Mouse (Mus musculus) Patski (cell line): ENCODE results near the gene Mamdc2. TPM values are rescaled to one million over a fixed set of nuclear protein-coding genes. Genes with fewer than 3 reads are reported as not detected.

Experiments
- ATAC-seq: fragments of 100-300 bp; one replicate; pipeline ENCODE4 v1.8.0; 2021
- CTCF ChIA-PET: fragments of 350-600 bp; sonication (Branson Sonifier 250); formaldehyde crosslinking; loops from one replicate; lab custom pipeline; 2022; ENCODE audit warnings: inconsistent platforms; lab: Charles Lee
- POLR2A ChIA-PET: fragments of 350-600 bp; sonication (Branson Sonifier 250); formaldehyde crosslinking; loops from one replicate; lab custom pipeline; 2022; ENCODE audit warnings: antibody characterized with exemption, inconsistent platforms; lab: Charles Lee
- DNase-seq: peaks from one replicate; pipeline ENCODE4 v3.0.0-alpha.2; 2011; ENCODE audit warnings: low read depth, low spot score
- H3K27me3 ChIP-seq: fragments of 371-371 bp; one replicate; pipeline ENCODE4 v1.5.1; 2021
- CTCF ChIP-seq: fragments of 100-300 bp; IDR thresholded peaks from one replicate; pipeline ENCODE4 v1.5.1; 2021
- in situ Hi-C: fragments of 300-500 bp; cut with MboI; formaldehyde crosslinking; loops from 3 replicates; pipeline ENCODE4 v1.11.1; 2018; ENCODE audit warnings: low pct_unique_long_range_greater_than_20kb, mixed read lengths
- polyA plus RNA-seq: library from polyadenylated mRNA; unstranded; gene quantifications from one replicate; pipeline ENCODE4 v1.2.3, GENCODE M21; 2021

The Mamdc2 gene
- polyA plus RNA-seq, 1 experiment from 2014 or later = not detected

GRCm38 (mm10) chr19:23434433-23434832 is 13.8 kb downstream of the Mamdc2 start:
- no peak for DNase-seq
- no peak for ATAC-seq
- H3K27me3 ChIP-seq = peaks cover 63% of the 10 kb centered on the region
- in situ Hi-C loops = no loop called here
- TF ChIP-seq CTCF = no peak
- ChIA-PET POLR2A (no interaction called here), CTCF (interaction anchor here (1.0 to 1.5 kb wide), 3 partner anchors 34 to 900 kb away, joined by 3 to 5 read pairs (median 3); no protein-coding TSS in a partner anchor)

- CTCF ChIA-PET = no interaction called here
- DNase-seq (no peak), ATAC-seq (no peak)
- POLR2A ChIA-PET = no interaction called here
- H3K27me3 ChIP-seq = peaks cover 28% of the 10 kb centered on the region
- in situ Hi-C loops = no loop called here
- no peak for TF ChIP-seq CTCF
Measured at GRCm38 (mm10) chr19:23417668-23418067, 30.6 kb downstream of the Mamdc2 start.

- DNase-seq (no peak), ATAC-seq (no peak)
- in situ Hi-C loops = no loop called here
- POLR2A ChIA-PET = no interaction called here
- CTCF ChIA-PET = no interaction called here
- TF ChIP-seq CTCF = no peak
- peaks cover 47% of the 10 kb centered on the region for H3K27me3 ChIP-seq
Measured at GRCm38 (mm10) chr19:23410800-23411199, 37.4 kb downstream of the Mamdc2 start.

GRCm38 (mm10) chr19:23410328-23410727 is 37.9 kb downstream of the Mamdc2 start:
- in situ Hi-C loops = no loop called here
- no peak for TF ChIP-seq CTCF
- ATAC-seq (no peak), DNase-seq (no peak)
- H3K27me3 ChIP-seq = peaks cover 47% of the 10 kb centered on the region
- POLR2A ChIA-PET = no interaction called here
- CTCF ChIA-PET = no interaction called here

- POLR2A ChIA-PET = no interaction called here
- in situ Hi-C loops = no loop called here
- H3K27me3 ChIP-seq = peaks cover 32% of the 10 kb centered on the region
- DNase-seq (no peak), ATAC-seq (no peak)
- TF ChIP-seq CTCF = no peak
- CTCF ChIA-PET = no interaction called here
Measured at GRCm38 (mm10) chr19:23401469-23402135, 46.6 kb downstream of the Mamdc2 start.

GRCm38 (mm10) chr19:23400485-23400884 is 47.8 kb downstream of the Mamdc2 start:
- no peak for ATAC-seq
- no peak for TF ChIP-seq CTCF
- peaks cover 32% of the 10 kb centered on the region for H3K27me3 ChIP-seq
- in situ Hi-C loops = no loop called here
- ChIA-PET POLR2A (no interaction called here), CTCF (no interaction called here)
- DNase-seq = no peak

- ChIA-PET CTCF (no interaction called here), POLR2A (no interaction called here)
- in situ Hi-C loops = no loop called here
- no peak for ATAC-seq
- no peak for DNase-seq
- no peak for TF ChIP-seq CTCF
- peaks cover 21% of the 10 kb centered on the region for H3K27me3 ChIP-seq
Measured at GRCm38 (mm10) chr19:23395956-23396355, 52.3 kb downstream of the Mamdc2 start.

- POLR2A ChIA-PET = no interaction called here
- DNase-seq = no peak
- H3K27me3 ChIP-seq = peaks cover 9% of the 10 kb centered on the region
- no peak for ATAC-seq
- in situ Hi-C loops = no loop called here
- CTCF ChIA-PET = no interaction called here
- TF ChIP-seq CTCF = no peak
Measured at GRCm38 (mm10) chr19:23394597-23394996, 53.6 kb downstream of the Mamdc2 start.

- H3K27me3 ChIP-seq = peaks cover 28% of the 10 kb centered on the region
- DNase-seq (no peak), ATAC-seq (no peak)
- ChIA-PET CTCF (no interaction called here), POLR2A (interaction anchor here (0.6 kb wide), 1 partner anchor 177 kb away, joined by 3 read pairs; no protein-coding TSS in a partner anchor)
- in situ Hi-C loops = no loop called here
- no peak for TF ChIP-seq CTCF
Measured at GRCm38 (mm10) chr19:23388862-23389272, 59.4 kb downstream of the Mamdc2 start.

GRCm38 (mm10) chr19:23388083-23388861 is 60.0 kb downstream of the Mamdc2 start:
- TF ChIP-seq CTCF = no peak
- H3K27me3 ChIP-seq = peaks cover 26% of the 10 kb centered on the region
- ChIA-PET POLR2A (interaction anchor here (0.6 kb wide), 1 partner anchor 177 kb away, joined by 3 read pairs; no protein-coding TSS in a partner anchor), CTCF (no interaction called here)
- no peak for ATAC-seq
- in situ Hi-C loops = no loop called here
- DNase-seq = no peak

GRCm38 (mm10) chr19:23382396-23382795 is 65.8 kb downstream of the Mamdc2 start:
- ATAC-seq (no peak), DNase-seq (no peak)
- in situ Hi-C loops = no loop called here
- H3K27me3 ChIP-seq = peaks cover 70% of the 10 kb centered on the region
- no peak for TF ChIP-seq CTCF
- ChIA-PET POLR2A (no interaction called here), CTCF (interaction anchor here (0.8 kb wide), 1 partner anchor 142 kb away, joined by 3 read pairs; no protein-coding TSS in a partner anchor)
